Mouse (Mus musculus) megakaryocyte, embryonic 14.5 days (primary cell): Measurements from ENCODE around the gene Vmn2r99.

Experiments
- FLI1 ChIP-seq: IDR thresholded peaks from 2 replicates; pipeline ENCODE4 v1.6.1; 2012; ENCODE audit warnings: low read length, inconsistent platforms, mixed read lengths
- GATA1 ChIP-seq: IDR thresholded peaks from 3 replicates; pipeline ENCODE4 v1.6.1; 2012; ENCODE audit warnings: mixed read lengths, low read length, inconsistent platforms, borderline replicate concordance

DNA sequence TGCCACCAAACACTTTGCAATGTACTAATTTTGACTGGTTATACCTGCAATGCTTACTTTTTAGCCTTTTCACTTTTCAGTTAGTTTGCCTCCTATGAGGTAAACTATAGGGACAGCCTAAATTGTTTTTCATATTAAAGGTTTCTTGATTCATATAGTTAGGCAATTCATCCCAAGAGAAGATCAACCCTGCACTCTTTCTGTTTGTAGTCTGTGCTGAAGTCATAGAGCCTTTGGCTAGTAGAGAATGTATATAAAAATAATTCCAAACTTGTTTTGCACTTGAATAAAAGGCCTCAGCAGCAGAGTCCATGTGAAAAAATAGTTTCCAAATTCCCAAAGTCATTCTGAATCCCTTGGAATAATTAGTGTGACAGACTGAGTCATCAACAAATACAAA is at the start of gene Vmn2r99:
- no peak for TF ChIP-seq GATA1
- TF ChIP-seq FLI1 = no peak
